Mouse (Mus musculus) heart, postnatal 14 days (tissue): ENCODE data around the gene Hnrnph2. TPM values are rescaled to one million over a fixed set of nuclear protein-coding genes. Genes with fewer than 3 reads are reported as not detected.
A peak's percentile ranks its signal among the peaks of the same experiment; 100 is the strongest.

Experiments
- DNase-seq, 2 experiments: peaks; one replicate each; pipeline ENCODE4 v3.0.0; 2021 to 2022
- intact Hi-C: fragments of 180-260 bp; cut with DNase I; formaldehyde crosslinking; loops from one replicate; pipeline ENCODE4 v1.15.1; 2025
- long read RNA-seq, 2 experiments: library from polyadenylated mRNA; stranded (forward); transcript quantifications; one replicate each; pipeline ENCODE4 v2.0.0; 2021
- total RNA-seq, 2 experiments: library from RNA; stranded (reverse); gene quantifications; 2 replicates each; pipeline ENCODE4 v1.2.3; 2021

The Hnrnph2 gene
- 10 to 100 TPM; 75.7 to 76.5 TPM for total RNA-seq
- long read RNA-seq, experiment 1, transcript Hnrnph2-203 (3 exons, 2,426 nt): minor isoform, 76 of 163 reads
- long read RNA-seq, experiment 1, transcript Hnrnph2-202 (4 exons, 2,364 nt): major isoform, 81 of 163 reads
- long read RNA-seq, experiment 1, partial matches to known transcripts: 5 of 163 reads
- long read RNA-seq, experiment 1, other reads (novel, unspliced or antisense): 1 of 163 reads
- long read RNA-seq, experiment 2, transcript Hnrnph2-202 (4 exons, 2,364 nt): minor isoform, 51 of 154 reads
- long read RNA-seq, experiment 2, transcript Hnrnph2-203 (3 exons, 2,426 nt): major isoform, 96 of 154 reads
- long read RNA-seq, experiment 2, partial matches to known transcripts: 4 of 154 reads
- long read RNA-seq, experiment 2, other reads (novel, unspliced or antisense): 3 of 154 reads

DNA sequence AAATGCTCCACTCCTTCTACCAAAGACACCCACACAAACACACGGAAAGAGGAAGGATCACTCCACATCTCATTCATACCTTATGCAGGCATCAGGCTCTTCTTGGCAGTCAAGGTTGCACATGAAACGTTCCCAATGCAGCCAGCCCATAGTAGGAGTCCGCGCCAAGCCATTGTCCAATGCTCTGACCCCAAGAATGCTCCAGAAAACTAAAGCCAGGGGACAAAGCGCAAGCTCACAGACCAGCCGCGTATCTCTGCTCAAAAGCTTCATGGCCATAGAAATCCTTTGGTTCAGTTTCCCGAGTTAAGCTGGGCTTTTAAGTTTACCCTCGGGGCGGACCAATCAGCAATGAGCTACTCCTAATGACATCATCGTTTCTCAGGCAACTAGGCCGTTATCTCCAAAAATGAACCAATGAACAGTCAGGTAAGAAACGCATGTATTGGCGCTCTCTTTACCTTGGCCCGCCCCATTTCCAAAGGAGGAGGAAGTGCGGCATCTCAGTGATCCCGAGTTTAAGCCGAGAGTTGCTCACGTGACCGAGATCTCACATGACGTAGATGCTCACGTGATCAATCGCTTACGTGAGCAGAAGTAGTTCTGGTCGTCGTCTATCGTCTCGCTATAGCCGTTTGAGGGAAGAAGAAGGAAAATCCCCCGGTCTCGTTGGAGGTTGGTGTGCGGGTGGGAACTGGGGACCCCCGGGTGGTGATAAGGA is at the start of gene Hnrnph2, which contains the start of gene Gla:
Hnrnph2 (plus strand) TSS at position 521 of the 721 bp plus-strand sequence.
Gla (minus strand) TSS at position 467 of the 721 bp plus-strand sequence.
- intact Hi-C loops: loop anchor here (10.0 kb wide), 1 partner anchor 154 kb away; the partner anchor contains the start of genes Armcx3 and Armcx6

DNA sequence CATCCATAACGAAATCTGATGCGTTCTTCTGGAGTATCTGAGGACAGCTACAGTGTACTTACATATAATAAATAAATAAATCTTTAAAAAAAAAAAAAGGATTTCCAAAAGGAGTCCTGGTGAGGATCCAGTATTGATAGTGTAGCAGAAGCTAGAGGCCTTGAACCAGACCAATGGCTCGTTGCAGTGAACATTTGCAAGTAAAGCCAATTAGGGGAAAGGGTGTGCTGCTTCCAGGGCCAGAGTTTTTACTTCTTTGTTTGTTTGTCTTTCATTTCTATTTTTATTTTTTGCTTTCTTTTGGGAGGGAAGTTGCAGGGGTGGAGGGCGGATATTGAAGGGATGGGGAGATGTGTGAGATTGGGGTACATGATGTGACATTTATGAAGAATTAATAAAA is 47.7 kb upstream of the Hnrnph2 start:
- DNase-seq: no peak
- intact Hi-C loops: no loop called here

More for the DNA sequence above, at the start of gene Hnrnph2, which contains the start of gene Gla:
- peak; percentile 83 to 88 for DNase-seq

DNA sequence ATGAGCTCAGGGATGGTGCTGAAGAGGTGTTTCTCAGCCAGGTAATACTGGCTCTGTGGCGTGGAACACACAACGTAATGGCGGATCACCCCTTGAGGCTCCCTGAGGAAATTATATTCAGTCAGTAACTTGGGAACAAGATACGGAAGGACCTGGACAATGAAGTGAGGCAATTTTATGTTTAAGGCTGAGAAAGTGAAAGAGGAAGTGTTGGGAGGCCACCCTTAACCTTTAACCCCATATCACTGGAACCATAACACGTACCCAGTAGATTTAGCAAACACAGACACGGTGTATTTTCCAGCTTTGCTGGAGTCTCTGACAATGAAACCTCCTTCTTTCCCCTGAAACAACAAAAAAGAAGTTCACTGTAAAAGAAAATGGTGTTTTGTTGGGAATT is 46.6 kb upstream of the Hnrnph2 start:
- no peak for DNase-seq
- intact Hi-C loops: no loop called here

DNA sequence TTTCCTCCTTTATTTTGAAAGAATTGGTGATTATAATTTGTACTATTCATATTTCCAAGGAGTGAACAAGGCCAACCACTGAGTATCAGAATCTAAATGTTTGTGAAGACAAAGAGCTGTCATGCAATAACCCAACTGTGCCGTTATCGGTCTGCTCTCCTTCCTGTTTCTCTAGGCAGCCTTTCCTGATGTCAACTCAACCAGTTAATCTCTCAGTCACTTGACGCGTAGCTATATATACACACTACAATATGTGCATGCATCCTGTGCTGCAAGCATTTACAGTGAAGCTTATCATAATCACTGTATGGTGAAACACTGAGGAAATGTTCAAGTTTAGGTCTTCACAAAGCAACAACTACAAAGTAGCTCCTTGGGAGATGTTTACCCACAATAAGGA is 36.7 kb upstream of the Hnrnph2 start:
- no peak for DNase-seq
- intact Hi-C loops: no loop called here

DNA sequence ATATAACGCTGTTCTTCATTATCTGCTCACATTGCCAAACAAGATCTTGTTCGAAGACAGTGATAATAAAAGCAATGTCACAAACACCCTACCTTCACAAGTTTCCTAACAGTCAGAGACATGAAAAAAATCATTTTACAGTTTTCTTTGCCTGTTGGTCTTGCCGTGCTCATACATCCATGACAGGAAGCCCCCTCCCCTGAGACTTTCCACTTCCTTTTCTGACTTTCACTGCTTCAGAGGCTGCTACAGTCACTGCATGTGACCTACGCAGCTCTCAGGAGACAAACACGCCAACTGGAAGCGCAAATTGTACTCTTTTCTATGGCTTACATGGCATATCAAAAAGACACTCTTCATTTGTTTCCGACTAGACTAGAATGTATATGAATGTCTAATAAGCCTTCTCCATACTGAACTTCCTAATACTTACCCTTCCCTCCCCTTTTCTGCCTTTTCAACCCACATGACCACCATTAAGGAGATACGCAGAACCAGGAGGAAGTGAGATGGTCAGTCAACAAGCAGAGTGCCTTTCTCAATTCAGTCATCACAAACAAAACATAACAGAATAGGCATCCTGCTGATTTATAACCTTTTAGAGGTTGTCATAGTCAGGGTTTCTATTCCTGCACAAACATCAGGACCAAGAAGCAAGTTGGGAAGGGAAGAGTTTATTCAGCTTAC is 34.3 kb upstream of the Hnrnph2 start:
- intact Hi-C loops: no loop called here
- no peak for DNase-seq

DNA sequence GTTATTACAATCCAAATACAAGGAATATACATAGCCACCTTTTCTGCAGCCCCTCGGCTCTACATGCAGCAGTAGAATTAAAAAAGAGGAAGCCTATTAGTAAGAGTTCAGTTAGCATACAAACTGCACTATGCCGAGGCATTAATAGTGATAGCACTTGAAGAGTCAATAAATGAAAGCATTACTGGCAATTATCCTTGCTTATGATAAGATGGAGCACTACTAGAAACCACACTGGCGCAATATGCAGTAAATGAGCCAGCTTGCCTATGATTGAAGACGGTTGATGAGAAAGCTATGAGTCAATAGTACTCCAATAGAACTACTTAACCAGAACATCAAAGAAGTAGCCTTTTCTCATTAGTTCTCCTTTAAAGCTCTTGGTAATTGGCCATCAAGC is 23.1 kb upstream of the Hnrnph2 start:
- intact Hi-C loops: no loop called here
- DNase-seq: no peak

DNA sequence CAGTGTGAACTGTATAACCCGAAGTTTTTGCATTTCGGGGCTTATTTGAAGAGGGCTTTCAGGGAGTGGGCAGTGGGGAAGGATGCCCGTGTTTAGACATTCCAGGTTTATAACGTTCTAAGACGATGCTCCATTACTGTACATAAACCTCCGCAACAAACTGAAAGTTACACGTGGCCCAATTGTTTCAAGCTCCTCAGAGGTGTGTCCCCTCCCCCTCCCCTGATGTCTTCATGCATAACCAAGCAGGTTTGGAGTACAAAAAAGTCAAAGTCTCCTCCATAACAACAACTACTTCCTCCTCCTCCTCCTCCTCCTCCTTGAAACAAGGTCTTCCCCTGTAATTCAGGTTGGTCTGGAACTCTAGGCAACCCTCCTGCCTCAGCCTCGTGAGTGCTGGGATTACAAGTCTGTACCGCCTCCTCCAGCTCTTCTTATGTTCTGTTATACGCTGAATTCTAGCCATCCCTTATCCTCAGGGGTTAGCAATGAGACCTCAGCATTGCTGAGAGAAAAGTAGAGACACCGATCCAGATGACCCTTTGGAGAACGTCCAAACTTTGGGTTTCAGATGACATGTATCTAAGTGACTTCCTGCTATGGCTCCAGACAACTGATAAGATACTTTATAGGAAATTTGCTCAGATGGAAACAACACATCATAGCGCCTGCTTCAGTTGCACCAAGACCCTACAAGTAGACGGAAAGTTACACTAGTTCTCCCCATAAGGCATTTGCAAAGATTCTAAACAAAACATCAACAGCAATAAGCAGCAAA is 20.3 kb upstream of the Hnrnph2 start:
- intact Hi-C loops: no loop called here
- DNase-seq: no peak

DNA sequence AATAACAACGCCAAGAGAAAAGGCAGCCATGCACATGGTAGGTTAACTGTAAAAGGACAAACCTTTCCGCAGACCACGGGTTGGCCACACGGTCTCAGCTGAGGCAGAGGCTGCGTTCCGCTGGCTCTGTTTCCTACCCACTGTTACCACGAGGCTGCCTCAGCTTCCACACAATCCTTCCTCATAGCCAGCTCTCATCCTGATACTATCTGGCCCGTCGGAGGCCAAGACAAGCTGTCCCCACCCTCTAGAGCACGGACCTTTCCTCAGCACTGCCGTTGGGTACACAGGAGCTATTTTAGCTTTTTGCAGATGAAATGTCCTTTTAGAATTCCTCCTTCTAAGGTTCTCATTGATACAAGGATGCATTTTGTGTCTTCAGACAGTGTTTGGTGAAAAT is 18.7 kb upstream of the Hnrnph2 start:
- DNase-seq: no peak
- intact Hi-C loops: no loop called here

DNA sequence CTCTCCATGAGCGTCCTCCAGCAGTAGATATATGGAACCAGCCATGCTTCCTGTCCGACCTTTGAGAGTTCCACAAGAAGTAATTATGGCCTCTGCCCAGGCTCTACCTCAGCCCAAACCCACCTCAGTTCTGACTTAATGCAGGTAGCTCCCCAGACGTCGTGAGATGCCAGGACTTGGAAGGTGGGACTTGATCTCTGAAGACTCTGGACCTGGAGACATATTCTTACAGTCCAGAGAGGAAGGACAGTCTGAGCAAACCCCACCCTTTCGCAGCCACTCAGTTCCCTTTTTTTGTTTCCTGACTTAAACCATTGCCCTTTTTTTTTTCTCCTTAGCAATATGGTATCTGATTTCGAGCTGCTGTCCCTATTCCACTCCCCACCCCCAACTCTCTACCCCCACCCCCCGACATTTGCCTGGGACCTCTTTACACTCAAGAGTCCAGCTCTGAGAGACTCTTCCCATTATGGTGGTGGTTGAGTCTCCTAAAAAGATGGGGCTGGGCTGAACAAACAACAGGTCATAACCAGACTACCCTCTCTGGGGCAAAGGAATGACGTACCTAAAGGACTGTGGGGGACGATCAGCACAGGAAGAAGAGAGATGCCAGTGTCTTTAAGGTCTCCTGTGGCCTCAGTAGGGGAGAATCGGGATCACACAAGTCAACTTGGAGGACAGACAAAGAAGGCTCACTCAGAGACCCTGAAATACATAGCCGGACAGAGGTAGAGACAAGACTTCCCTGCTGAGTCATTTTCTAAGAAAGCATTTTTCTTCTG is 17.9 kb upstream of the Hnrnph2 start, which contains the start of gene Btk:
Btk (minus strand) TSS at position 683 of the 782 bp plus-strand sequence.
- intact Hi-C loops: no loop called here
- DNase-seq: no peak

DNA sequence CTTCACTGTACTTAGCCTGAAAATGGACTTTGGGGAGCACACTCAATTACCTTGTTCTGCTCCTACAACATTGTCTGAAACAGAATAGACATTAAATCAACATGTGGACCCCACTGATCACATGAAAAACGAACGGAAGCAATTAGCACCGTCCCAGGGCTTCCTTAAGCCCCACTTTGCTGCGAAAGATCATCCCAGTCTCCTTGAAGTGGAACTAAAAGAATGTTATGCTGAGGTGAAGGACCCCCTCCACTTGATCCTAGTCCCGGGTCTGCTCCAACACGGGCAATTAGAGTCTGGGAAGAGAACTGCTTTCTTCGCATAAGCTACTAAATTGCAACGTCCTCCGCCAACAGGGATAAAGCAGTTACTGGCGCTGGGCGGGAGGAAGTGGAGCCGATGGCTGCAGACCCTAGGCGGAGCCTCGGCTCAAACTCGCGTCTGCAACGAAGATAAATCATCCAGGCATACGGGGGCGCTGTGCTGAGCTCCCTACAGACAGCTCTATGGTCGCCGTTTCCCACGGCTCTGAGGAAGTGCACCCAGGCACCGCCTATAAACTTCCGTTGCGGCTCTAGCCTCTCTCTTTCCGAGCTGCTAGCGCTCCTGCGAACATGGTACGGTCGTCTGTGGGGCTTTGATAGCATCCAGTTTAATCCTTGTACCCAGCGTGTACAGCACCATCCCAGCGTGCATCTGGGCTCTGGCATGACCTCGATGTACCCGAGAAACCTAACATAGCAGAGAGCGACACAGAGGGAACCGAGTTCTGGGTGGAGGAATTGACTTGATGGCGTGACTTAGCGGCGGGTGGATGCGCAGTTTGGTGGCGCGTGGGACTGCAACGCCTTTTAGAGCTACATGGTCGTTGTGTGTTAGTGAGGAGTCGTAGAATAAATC is 15.6 kb upstream of the Hnrnph2 start, which contains the start of gene Rpl36a:
Rpl36a (plus strand) TSS at position 552 of the 900 bp plus-strand sequence.
- DNase-seq: peak; percentile 88 to 93
- intact Hi-C loops: no loop called here

DNA sequence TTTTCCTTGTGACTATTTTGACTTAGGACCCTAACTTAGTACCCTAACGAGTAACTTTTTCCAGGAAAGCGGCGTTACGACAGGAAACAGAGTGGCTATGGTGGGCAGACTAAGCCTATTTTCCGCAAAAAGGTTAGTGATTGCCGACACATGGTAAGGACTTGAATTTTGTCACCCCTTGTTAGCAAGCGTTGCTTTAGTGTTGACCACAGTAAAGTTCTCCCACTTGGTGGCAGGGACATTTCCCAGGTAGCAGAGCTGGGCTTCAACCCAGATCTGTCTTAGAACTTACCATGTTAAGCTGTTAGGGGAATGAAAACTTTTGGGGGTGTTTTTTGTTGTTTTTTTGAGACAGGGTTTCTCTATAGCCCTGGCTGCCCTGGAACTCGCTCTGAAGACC is 14.5 kb upstream of the Hnrnph2 start:
- DNase-seq: no peak
- intact Hi-C loops: no loop called here

DNA sequence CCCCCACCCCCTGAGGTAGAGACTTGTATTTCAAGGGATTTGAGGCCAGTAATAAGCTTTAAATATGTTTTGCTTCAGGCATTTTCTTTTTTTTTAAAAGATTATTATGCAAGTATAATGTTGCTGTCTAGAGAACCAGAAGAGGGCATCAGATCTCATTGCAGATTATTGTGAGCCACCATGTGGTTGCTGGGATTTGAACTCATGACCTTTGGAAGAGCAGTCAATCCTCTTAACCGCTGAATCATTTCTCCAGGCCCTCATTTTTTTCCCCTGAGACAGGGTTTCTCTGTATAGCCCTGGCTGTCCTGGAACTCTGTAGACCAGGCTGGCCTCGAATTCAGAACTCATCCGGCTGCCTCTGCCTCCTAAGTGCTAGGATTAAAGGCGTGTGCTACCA is 12.7 kb upstream of the Hnrnph2 start:
- intact Hi-C loops: no loop called here
- DNase-seq: no peak

DNA sequence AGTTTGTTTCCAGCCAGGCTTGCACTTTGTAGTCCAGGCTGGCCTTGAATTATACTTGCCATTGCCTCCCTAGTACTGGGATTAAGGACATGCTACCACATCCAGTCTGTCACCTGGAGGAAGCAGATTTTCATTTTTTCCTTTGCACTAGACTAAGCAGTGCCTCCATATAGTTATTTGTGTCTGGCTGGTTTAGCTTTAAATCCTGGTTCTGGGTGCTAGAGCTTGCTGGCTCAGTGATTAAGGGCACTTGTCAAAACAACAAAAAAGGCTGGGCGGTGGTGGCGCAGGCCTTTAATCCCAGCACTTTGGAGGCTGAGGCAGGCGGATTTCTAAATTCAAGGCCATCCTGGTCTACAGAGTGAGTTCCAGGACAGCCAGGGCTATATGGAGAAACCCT is 12.0 kb upstream of the Hnrnph2 start:
- DNase-seq: no peak
- intact Hi-C loops: no loop called here

DNA sequence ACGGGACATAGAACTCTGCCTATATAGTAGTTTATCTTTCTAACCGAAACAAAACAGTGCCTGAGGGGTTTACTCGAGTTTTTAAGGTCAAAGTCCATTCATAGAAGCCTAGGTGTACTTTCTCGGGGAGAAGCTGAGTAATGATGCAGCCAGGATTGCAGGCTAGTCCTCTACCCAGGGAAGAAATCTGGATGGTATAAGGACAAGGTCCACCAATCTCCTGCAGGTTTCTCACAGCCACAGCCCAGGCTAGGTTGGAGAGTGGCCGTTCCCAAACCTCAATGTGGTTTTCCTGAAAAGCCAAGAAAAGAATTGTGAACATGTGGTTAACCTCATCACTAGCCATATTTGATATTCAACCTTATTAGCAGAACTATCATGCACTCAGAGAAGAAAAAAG is 11.1 kb upstream of the Hnrnph2 start:
- intact Hi-C loops: no loop called here

DNA sequence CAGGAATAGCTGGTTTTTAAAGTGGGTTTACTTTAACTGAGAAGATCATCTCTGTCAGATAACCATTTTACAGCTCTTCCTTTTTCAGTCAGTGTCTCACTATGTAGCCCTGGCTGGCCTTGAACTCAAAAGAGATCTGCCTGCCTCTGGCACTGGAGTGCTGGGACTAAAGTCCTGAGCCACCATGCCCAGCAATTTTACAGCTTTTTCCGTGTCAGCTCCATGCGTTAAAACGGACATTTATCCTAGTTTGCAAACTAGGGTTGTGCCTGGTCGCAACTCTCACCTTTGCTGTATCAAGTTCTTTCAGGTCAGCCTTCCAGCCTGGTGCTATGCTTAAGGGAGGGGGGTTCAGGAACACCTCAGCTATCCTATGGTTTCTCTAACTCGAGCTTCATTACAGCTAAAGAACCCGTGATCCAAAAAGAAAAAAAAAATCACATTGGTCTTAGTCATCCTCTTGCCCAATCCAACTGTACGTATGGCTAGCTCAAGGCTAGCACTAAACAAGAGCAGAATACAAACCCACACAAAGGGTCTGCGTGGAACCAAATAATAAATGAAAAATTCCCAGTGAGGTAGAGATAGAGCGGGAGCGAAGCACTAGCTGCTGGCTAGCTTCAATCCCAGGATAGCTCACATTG is 935 bp upstream of the Hnrnph2 start:
- intact Hi-C loops: loop anchor here (10.0 kb wide), 1 partner anchor 155 kb away; the partner anchor contains the start of genes Armcx3 and Armcx6
- DNase-seq: no peak

More for the DNA sequence above, 11.1 kb upstream of the Hnrnph2 start:
- no peak for DNase-seq

DNA sequence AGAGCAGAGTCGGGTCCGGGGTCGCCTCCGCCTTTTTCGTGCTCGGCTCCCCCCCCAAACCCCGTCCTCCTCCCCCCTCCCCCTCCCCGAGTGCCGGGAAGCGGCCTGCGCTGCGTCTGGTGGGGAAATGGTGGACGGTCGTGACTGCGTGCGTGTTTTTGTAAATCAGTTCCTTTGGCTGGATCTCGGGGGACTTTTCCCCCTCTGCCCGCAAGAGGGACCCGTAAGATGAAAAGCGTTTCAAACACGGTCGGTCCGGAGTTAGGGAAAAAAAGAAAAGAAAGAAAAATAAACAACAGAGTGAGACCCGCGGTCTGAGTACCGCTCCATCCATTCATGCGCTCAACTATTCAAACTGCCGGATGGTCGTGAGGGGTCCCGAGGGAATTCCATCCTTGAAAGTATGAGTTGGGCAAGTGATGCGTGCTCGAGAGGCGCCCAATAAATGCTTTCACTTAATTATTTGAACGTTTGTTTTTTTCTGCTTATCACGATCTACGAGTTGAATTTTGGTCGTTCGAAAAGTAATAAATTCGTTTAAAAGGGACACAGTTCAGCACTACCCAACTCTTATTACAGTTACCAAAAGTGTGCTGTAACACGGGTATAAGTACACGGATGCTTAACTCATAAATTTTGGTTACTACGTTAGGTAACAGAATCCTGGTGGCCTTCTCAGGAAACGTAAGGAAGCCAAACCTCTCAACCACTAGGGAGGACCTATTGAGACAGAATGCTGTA is 571 bp downstream of the Hnrnph2 start:
- no peak for DNase-seq
- intact Hi-C loops: loop anchor here (10.0 kb wide), 1 partner anchor 153 kb away; the partner anchor contains the start of genes Armcx3 and Armcx6

DNA sequence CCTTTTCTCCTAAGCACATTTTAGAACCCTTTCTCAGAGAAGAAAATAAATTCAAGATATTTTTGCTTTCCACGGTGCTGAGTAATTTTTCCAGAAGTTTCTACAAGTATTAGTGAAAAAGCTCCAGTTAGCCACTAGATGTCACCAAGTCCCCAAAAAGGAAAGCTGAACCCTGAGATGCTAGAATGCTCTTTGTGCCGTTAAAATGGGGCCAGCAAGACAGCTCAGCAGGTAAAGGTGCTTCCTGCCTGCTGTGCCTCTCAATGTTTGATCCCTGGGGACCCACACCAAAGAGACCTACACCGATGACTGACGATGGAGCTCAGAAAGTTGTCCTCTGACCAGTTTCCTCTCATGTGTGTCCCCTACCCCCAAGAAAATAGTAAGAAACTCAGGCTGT is 8.5 kb downstream of the Hnrnph2 start:
- intact Hi-C loops: loop anchor here (10.0 kb wide), 1 partner anchor 145 kb away; the partner anchor contains the start of genes Armcx3 and Armcx6
- DNase-seq: peak; percentile 3 to 20
